8 mouse cellular contexts compared by ENCODE assay signal in genomic region chr9:40616426-40617035, GRCm38 (mm10). TPM values are rescaled to one million over a fixed set of nuclear protein-coding genes. Genes with fewer than 3 reads are reported as not detected.
DNase-seq lines count a peak whose midpoint lies in the region; ATAC-seq lines count a peak whose summit lies in the region.

No protein-coding gene starts in this region.

- peak; percentile 79 for DNase-seq in adipocyte (ENCODE audit: low spot score)
- peak; percentile 65 to 78 for DNase-seq in cerebellum, postnatal 4 days (ENCODE audit: low spot score in 2 of 2)
- peak; percentile 72 for DNase-seq in gastrocnemius, adult 18-20 months (ENCODE audit: low spot score)
- DNase-seq in left cerebral cortex, adult 11 months (ENCODE audit: low spot score): peak; percentile 74
- DNase-seq in lung, postnatal 25 days (ENCODE audit: low spot score): peak; percentile 65
- DNase-seq in retina, postnatal 7 days (ENCODE audit: low read depth, low spot score): peak; percentile 70
- peak; percentile 63 for DNase-seq in urinary bladder, postnatal 25 days (ENCODE audit: low spot score)

- no peaks in the 10 kb centered on the region for H3K36me3 ChIP-seq in hindbrain, embryonic 15.5 days

- H3K9me3 ChIP-seq in hindbrain, embryonic 15.5 days: no peaks in the 10 kb centered on the region

- H3K9ac ChIP-seq in hindbrain, embryonic 15.5 days: peak overlapping the region; percentile 34

- peaks cover 30% of the 10 kb centered on the region for H3K4me1 ChIP-seq in hindbrain, embryonic 15.5 days (replicated peaks)

- H3K4me2 ChIP-seq in hindbrain, embryonic 15.5 days: peak overlapping the region; percentile 58

- 1% methylated on average over 11 of the region's 11 CpGs for WGBS in hindbrain, embryonic 15.5 days

- no peaks in the 10 kb centered on the region for H3K27me3 ChIP-seq in hindbrain, embryonic 15.5 days

- peak; percentile 87 for ATAC-seq in hindbrain, embryonic 15.5 days (ENCODE audit: low FRiP score, low read depth)

- H3K27ac ChIP-seq in hindbrain, embryonic 15.5 days (replicated peaks): peak overlapping the region; percentile 73

- H3K4me3 ChIP-seq in hindbrain, embryonic 15.5 days: peak overlapping the region; percentile 21

RNA-seq across cellular contexts. Expression of gene Gm21915, which starts 53.9 kb away (rescaled TPM):
- total RNA-seq in gastrocnemius, adult 18-20 months (2021): not detected
- polyA plus RNA-seq in hindbrain, embryonic 15.5 days (2015; fragmentation: Nextera tagmentation; extraction: Ambion mirVana): not detected in 2 replicates

Comparison
In these comparisons a context has a peak if more than half of its experiments do, and no peak if none do; other contexts are left out.
1. Peak in every context shown above with its lines: DNase-seq, ATAC-seq, H3K4me3 ChIP-seq and H3K27ac ChIP-seq.